Mouse (Mus musculus) brain, embryonic 18.5 days (tissue): ENCODE measurements at regions not wholly inside any gene's neighbourhood (a gene's known extent, or its start where the extent isn't known, plus 50 kb on each side); places are given as distances from the start of the nearest gene placed in this dataset.

ENCODE experiments used
- DNase-seq: peaks from one replicate; pipeline ENCODE4 v3.0.0-alpha.2; 2012; ENCODE audit warnings: low read depth, low spot score

DNA sequence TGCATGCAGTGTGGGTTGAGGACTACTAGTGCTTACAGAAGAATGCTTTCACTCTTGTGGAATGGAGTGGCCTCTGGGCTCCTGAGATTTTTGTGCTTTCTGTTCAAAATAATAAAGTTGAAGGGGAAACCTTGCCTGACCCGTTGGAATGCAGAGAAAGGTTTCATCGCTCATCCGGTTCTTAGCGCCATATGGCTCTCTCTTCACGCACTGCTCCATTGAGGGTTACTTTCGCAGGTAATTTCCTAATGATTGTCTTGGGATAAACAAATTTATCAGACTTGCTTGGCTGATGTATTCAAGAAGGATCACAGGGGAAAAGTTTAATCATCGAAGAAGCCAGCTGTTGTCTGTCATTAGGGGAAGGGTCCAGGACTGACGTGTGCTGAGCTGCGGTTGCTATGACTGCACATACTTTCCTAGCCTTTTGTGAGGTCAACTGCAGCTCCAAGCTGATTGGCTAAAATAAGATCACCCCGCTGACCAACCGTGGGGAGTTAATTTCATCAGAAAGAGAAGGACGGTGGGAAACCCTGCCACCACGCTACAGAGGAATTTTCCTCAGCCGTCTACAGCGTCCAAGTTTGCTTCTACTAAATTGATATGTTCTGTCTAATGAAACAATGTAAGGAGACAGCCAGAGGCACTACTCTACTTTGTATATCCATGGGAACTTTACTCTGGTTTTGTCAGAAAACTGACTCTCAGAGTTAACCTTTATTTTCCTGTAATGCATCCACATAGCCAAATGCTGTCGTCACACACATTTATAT lies 210.9 kb downstream of the Sox2 start:
- no peak for DNase-seq

DNA sequence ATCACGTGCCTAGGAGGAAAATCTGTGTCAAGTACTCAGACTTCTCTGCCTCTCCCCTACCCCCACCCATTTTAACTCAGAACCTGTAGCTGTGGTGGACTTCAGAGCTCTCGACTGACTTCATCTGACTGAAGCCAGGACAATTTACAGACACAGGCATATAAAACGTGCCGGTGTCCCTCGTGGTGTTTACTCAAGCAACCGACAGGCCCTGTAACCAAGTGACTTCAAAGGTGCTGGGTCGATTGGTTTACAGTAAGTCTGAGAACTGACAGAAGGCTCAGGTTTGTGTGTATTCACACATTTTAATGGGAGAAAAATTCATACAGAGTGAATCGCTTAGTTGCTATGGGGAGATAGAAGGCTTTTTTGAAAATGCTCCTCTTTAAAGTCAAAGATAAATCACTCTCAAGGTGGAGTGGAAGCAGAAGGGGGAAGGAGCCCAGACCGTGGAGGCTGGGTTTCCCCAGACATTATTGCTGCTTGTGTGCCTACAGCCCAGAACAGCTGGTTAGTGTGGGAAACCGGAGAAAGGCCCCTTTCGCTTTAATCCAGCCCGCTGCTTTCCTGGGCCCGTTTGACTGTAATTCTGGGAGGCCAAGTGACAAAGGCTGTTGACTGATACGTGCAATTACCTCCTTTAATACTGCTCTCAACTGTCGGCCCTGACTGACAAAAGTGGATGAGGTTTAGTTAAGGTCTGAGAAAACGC lies 218.6 kb downstream of the Sox2 start:
- no peak for DNase-seq

DNA sequence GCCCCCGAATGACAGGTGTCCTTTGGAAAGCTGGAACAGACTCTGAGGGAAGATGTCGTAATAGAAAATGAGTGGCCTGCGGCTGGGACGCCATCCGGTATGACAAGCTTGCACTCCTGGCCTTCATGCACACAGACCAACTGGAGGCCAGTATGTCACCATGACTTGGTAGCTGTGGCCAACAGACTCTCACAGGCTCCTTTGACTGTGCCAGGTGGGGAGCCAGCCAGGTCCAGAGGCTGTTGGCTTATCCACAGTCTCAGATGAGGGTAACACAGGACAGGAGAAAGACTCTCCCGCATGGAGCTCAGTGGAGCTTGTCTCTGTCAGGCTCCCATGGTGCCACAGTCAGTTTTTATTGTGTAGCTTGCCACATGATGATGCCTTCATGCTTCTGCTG lies 219.7 kb downstream of the Sox2 start:
- DNase-seq: no peak

DNA sequence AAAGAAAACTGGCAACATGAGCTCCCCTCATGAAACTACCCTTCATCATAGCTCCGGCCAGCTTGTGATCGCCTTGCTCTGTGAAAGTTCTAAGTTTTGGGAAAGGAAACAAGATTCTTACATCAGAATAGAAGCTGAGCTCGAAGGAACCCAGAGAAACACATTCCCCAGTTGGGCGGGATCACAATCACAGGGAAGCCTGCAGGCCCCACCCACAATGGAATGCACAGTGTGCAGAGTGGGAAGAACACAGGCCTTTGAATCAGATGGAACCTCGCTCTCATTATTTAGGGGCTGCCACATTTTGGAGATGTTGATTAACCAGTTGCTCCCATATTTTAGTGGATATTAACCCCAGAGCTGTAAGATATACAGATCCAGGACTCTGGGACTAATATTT lies 234.9 kb downstream of the Sox2 start:
- DNase-seq: no peak

DNA sequence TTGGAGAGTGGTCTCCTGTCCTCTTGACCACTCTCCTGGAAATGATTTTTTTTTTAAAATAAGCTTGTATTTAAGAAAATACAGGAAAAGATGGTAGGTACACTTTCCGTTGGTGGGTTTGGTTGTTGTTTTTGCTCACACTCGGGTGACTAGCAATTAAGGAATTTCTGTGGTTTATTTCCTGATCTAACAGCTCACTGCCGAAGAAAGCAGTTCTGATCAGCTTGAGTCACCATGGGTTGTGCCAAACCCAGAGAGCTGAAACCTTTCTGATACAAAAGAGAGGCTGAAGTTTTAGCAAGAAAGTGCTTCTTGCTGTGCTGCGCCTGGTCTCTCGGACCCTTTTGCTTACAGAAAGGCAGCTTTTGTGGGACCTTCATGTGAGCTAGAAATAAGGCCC lies 243.2 kb downstream of the Sox2 start:
- no peak for DNase-seq

DNA sequence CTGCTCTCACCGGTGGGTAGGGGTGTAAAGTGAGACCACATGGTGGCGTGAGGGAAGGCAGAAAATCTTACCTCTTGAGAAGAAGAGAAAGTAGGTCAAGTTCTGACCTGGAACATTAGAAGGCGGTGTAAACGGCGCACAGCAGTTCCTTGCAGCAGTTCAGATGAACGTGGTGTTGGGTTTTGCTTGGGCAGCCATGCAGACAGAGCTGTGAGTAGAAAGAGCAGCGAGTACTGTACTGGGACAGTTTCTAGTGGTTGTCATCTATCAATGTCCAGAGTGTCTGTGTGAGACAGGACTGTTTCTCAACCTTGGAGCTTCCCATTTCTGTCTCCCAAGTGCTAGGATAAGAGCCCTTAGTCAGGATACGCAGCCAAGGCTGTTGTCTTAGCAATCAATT lies 252.9 kb downstream of the Sox2 start:
- no peak for DNase-seq

DNA sequence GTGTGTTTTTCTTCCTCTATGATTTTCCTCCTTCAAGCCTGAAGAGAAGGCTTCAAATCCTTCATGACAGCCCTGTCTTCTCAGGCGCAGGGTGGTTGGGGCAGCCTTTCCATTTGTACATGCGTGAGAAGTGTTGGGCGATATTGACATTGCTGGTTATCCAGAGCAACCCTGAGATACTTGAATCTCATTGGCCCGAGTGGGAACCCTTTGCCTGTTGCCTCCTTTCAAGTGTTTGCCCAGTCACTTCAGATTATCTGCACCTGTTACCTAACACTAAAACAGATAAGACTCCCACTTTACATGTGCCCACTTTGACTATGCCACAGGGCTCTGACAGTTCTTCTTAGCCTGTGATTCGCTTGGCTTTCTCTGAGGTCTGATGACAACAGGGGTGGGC lies 258.3 kb downstream of the Sox2 start:
- no peak for DNase-seq

DNA sequence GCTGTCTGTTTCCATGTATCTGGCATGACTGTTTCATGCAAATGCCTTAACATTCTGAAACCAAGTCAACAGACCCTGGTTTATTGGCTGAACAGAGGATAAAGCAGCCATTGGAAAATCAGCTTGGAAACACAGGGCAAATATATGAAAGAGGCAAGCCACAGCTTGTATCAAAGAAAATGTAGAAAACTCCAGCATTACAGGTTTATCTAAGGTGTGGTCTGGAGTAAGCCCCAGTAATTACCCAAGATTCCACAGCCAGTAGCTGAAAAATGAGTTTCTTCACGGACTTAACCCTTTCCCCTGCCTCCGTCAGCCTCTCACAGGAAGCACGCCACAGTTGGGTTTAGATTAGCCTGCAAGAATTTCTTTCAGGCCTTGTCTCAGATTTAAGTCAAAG lies 259.1 kb downstream of the Sox2 start:
- no peak for DNase-seq

DNA sequence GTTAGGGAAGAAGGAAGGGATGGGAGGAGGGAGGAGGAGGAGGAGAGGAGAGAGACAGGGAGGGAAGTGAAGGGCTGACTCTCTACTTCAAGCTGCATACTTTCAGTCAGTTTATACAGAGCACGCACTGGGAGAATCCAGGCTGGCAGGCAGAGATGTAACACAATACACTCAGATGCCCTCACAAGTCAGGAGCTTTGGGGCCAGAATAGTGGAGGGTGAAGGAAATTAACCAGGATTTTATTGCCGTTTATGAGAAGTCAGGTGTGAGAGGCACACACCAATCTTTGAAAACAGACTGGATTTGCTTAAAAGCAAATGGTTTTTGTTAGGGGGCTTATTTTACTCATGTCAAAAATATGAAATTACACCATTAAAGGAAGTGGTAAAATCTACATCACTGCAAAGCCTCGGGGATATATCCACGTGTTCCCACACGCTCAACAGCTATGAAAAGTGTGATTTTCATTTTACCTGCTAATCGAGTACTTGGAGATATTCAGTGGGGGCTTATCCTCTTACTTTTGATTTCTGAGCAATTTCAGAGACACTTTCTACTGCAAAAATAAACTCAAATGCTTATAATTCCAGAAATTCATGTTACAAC lies 268.2 kb downstream of the Sox2 start:
- no peak for DNase-seq

DNA sequence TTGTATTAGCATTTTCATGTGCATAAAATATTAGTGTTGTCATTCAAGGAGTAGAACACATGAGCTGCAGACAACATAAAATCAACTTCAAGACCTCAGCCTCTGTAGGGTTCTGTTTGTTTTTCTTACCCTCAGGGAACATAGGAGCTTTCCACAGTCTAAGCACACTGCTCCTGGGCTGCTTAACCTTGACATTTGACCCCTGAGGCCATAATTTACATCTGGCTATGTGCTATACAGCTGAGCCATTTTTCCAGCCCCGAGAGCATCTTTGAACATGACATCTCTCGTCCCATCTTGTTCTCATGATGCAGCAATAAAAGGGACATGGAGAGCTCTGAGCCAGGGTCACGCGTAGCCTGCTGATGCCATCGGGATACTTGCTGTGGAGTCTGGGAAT lies 270.3 kb downstream of the Sox2 start:
- no peak for DNase-seq

DNA sequence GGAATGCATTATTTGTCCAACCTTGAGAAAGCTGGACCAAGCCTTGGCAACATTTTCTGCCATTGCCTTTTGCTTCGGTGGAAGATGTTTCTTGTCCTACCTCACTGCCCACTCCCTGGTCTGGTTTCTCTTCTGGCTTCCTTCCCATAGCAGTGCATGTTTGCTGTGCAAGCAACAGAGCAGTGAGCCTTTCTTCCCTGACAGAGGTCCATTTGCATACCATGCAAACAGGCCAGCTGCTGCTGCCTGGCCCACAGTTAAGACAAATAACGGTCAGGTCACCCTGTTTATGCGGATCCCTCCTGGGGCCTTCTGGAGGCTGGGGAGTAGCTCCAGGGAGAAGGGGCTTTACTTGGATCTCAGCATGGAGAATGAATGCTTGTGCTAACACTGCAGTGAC lies 299.7 kb downstream of the Sox2 start:
- no peak for DNase-seq

DNA sequence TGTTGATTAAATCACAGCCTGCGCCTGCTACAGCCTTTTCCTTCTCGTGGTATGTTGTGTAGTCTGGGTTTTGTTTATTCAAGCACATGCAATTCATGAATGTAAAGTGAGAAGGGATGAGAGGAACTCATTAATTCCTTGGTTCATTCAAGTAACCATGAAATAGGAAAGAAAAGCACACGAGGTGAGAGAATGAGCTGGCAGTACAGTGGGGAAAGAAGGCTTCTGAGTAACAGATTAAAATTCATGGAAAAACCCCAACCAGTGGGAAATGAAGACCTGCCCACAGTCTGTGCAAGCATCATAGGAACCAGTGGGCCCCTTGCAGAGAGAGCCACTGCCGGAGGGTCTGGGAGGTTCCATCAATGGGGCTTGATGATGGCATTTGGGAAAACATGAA lies 306.0 kb downstream of the Sox2 start:
- DNase-seq: no peak

DNA sequence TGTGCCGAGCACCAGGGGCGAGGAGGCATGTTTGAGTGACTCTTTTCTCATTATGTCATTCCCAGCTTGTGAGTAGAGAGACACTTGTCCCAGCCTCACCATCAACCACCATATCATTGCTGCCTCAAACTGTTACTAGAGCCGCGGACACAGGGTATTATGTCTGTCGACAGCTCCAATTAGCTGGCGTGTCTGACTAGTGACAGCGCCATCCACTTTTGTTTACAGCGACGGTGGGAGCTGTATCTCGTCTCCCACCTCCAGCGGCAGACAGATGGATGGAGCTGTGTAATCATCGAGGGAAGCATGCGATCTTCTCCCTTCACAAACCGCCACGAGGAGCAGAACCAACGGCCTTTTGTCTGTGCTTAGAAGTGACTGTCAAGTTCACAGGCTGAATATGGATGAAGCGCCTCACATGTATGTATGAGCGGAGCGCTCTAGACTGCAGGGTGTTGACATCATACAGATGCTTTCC lies 308.9 kb downstream of the Sox2 start:
- DNase-seq: no peak

DNA sequence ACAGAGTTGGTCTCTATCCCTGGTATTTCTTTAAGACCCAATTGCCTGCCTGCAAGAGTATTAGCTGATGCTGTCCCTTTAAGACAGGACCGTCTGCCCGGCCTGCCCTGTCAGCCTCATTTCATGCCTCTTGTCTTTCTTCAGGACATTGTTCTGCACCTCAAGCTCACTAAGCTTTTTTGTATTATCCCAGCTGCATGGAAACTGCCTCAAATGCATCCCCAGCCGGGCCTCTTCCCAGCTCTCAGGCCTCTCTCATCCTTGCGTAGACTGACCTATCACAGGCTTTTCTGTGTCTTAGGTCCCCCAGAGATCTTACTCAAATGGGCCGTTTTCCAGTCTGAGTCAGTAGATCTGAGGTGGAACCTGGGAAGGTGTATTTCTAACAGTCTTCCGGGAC lies 316.2 kb downstream of the Sox2 start:
- DNase-seq: no peak

DNA sequence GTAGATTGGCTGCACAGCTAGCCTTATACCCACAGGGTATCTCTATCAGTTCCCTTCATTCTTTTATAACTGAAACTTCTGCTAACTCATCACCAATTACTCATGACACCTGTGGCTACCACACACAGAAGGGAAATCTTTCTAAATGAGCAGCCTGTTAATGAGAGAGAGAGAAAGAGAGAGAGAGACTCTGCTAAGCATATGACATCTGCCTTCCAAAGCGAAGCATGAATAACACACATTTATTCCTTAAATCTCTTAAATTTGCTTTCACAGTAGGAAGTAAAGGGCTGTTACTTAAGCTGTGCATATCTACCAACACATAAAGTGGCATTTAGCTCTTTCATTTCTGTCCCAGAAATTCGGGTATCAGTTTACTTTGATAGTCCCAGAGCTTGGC lies 317.7 kb downstream of the Sox2 start:
- DNase-seq: peak; percentile 28

DNA sequence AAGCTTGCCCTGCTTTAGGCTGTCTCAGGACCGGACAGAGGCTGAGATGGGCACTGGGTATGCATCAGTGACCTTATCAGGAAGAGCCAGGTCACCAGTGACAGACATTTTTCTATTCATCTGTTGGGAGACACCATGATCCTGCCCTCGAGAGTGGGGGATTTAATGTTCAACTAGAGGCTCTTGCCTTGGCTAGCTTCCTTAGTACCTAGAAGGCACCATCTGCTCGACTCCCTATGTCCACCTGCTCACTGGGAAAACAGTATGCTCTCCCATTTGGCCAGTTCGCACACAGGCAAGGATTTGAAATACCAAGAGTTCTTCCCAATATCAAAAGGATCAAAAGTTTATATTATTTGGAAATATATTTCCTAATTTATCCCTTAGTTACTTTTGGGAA lies 321.3 kb downstream of the Sox2 start:
- no peak for DNase-seq

DNA sequence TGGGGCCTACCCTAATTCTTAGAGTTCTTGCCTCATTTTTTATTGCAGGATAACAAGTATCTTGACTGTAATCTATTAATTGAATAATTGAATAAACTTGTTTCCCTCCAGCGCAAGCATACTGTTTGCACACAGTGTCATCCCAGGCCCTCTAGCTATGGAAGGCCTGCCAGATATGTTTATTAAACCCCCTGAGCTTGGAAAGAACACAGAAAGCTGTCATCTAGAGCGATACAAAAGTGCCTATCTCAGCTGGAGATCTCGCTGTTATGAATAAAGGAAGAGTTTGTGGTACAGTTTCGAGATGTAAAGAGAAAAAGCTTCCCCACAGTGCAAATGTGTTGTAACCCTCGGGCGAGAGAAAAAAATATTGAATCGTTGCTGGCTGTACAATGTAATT lies 324.2 kb downstream of the Sox2 start:
- no peak for DNase-seq
